In the genomic region with DNA sequence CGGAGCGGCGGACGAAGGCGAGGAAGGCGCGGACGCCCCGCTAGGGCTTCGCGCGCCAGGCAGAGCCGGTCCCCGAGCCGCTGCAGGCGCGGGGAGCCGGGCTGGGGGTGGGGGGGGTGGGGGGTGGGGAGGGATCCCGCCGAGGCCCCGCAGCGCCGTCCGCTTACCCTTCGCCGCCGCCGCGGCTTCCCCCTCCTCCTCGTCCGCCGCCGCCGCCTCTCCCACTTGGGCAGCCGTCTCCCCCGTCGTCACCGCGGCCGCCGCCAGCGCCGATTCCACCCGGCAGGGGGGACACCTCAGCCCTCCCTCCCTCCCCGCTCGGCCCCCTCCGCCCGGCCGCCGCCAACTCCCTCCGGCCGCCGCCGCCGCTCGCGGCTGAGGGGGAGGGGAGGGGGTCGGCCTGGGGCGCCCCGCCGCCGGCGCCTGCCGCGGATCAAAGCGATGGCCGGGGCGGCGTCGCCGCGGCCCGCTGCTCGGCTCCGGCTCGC, we compare ENCODE assay signal across 8 mouse cellular contexts. TPM values are rescaled to one million over a fixed set of nuclear protein-coding genes. Genes with fewer than 3 reads are reported as not detected.
A peak's percentile ranks its signal among the peaks of the same experiment; 100 is the strongest.
DNase-seq lines count a peak whose midpoint lies in the region; ATAC-seq lines count a peak whose summit lies in the region.

No protein-coding gene starts in this region.

- H3K27ac ChIP-seq in heart, embryonic 10.5 days = peak overlapping the region; percentile 100
- peak overlapping the region; percentile 99 for H3K27ac ChIP-seq in lung, embryonic 15.5 days

- peaks cover 32% of the 10 kb centered on the region for H3K4me1 ChIP-seq in heart, embryonic 10.5 days
- peaks cover 23% of the 10 kb centered on the region for H3K4me1 ChIP-seq in lung, embryonic 15.5 days

- peak overlapping the region; percentile 98 for H3K9ac ChIP-seq in lung, embryonic 15.5 days

- peak overlapping the region; percentile 97 for H3K4me3 ChIP-seq in heart, embryonic 10.5 days
- H3K4me3 ChIP-seq in lung, embryonic 15.5 days = peak overlapping the region; percentile 91

- H3K27me3 ChIP-seq in heart, embryonic 10.5 days (ENCODE audit: insufficient read depth, poor library complexity, severe bottlenecking) = no peaks in the 10 kb centered on the region
- H3K27me3 ChIP-seq in lung, embryonic 15.5 days = no peaks in the 10 kb centered on the region

- WGBS in heart, embryonic 10.5 days = 0% methylated on average over 12 of the region's 76 CpGs
- WGBS in lung, embryonic 15.5 days = 0% methylated on average over 7 of the region's 76 CpGs

- peak; percentile 71 for ATAC-seq in lung, embryonic 15.5 days (ENCODE audit: borderline replicate concordance, extremely low read depth, low FRiP score, low TSS enrichment)

- no peaks in the 10 kb centered on the region for H3K9me3 ChIP-seq in heart, embryonic 10.5 days
- no peaks in the 10 kb centered on the region for H3K9me3 ChIP-seq in lung, embryonic 15.5 days

- peak overlapping the region; percentile 72 for H3K4me2 ChIP-seq in lung, embryonic 15.5 days

- DNase-seq in urinary bladder, adult 18-20 months (ENCODE audit: low spot score in 2 of 2) = peak; percentile 11 to 46
- DNase-seq in urinary bladder, postnatal 10 days (ENCODE audit: low spot score) = no peak
- DNase-seq in cerebellum, postnatal 25 days = peak; percentile 76 to 78
- DNase-seq in heart, embryonic 10.5 days (ENCODE audit: low spot score) = no peak
- DNase-seq in kidney, postnatal 36 days = peak; percentile 19 to 64
- peak; percentile 22 to 44 for DNase-seq in right cerebral cortex, adult 2 months (ENCODE audit: low spot score in 2 of 2)
- no peak for DNase-seq in c-Kit-positive CD71-positive TER-119-positive erythroid progenitor cells, embryonic 14.5 days (ENCODE audit: low spot score)

- H3K36me3 ChIP-seq in heart, embryonic 10.5 days = peaks cover 8% of the 10 kb centered on the region; the same call in 1 of the 2 replicates
- no peaks in the 10 kb centered on the region for H3K36me3 ChIP-seq in lung, embryonic 15.5 days

RNA-seq across cellular contexts. Expression of a gene that starts 0.4 kb away (rescaled TPM):
- 15.5 and 20.7 TPM in 2 replicates for polyA plus RNA-seq in heart, embryonic 10.5 days (2016; fragmentation: Nextera tagmentation; extraction: Ambion mirVana)
- 18.1 and 18.5 TPM in 2 replicates for polyA plus RNA-seq in lung, embryonic 15.5 days (2015; fragmentation: Nextera tagmentation; extraction: Ambion mirVana)

Comparison
In these comparisons a context has a peak if more than half of its experiments do, and no peak if none do; other contexts are left out.
1. DNase-seq: peak in urinary bladder, adult 18-20 months (2 of 2), cerebellum, postnatal 25 days (2 of 2), kidney, postnatal 36 days (2 of 2) and right cerebral cortex, adult 2 months (2 of 2); none in urinary bladder, postnatal 10 days (single experiment), heart, embryonic 10.5 days (single experiment) and c-Kit-positive CD71-positive TER-119-positive erythroid progenitor cells, embryonic 14.5 days (single experiment).